Mouse (Mus musculus): ENCODE measurements at regions not wholly inside any gene's neighbourhood (a gene's known extent, or its start where the extent isn't known, plus 50 kb on each side); places are given as distances from the start of the nearest gene placed in this dataset.
"Not testable (repeated sequence)": the region's sequence is repeated elsewhere in the genome, so short reads cannot be mapped to it uniquely, and the experiment has no call there.

- no peak for DNase-seq (ENCODE audit: low read depth, low spot score)
Observed at GRCm38 (mm10) chr11:28216316-28216715, 123.4 kb downstream of the Gm6685 start.

- DNase-seq (ENCODE audit: low read depth, low spot score) = no peak
Observed at GRCm38 (mm10) chr11:28213606-28214005, 126.1 kb downstream of the Gm6685 start.

GRCm38 (mm10) chr11:28202150-28202549, 137.5 kb downstream of the Gm6685 start:
- DNase-seq (ENCODE audit: low read depth, low spot score) = no peak

GRCm38 (mm10) chr11:28188119-28188518, 151.5 kb downstream of the Gm6685 start:
- no peak for DNase-seq (ENCODE audit: low read depth, low spot score)

- DNase-seq (ENCODE audit: low read depth, low spot score) = not testable (repeated sequence)
Observed at GRCm38 (mm10) chr11:28187441-28187840, 152.2 kb downstream of the Gm6685 start.

GRCm38 (mm10) chr11:28171232-28171631, 168.4 kb downstream of the Gm6685 start:
- DNase-seq (ENCODE audit: low read depth, low spot score) = no peak

- DNase-seq (ENCODE audit: low read depth, low spot score) = peak; percentile 16
Observed at GRCm38 (mm10) chr11:28152456-28152855, 187.2 kb downstream of the Gm6685 start.

Measured in telencephalon, adult 2 months (tissue).